Mouse (Mus musculus) CH12.LX (cell line): ENCODE measurements around the gene Mrtfa.

Experiments used
- CTCF ChIP-seq, 2 experiments: IDR thresholded peaks in 1 of 2; conservative IDR thresholded peaks in 1 of 2; 2 replicates each; pipeline ENCODE4 v1.5.1; 2011 to 2012; ENCODE audit warnings: low read depth in 2 of 2, low read length in 2 of 2, improper control_type of control experiment in 1 of 2, inconsistent platforms in 1 of 2, mild to moderate bottlenecking in 1 of 2, moderate library complexity in 1 of 2
- KAT2A ChIP-seq: IDR thresholded peaks from 2 replicates; pipeline ENCODE4 v1.6.1; 2012; ENCODE audit warnings: low read length, improper control_type of control experiment, inconsistent platforms; ENCODE audit not compliant: insufficient replicate concordance
- MEF2A ChIP-seq: IDR thresholded peaks from 2 replicates; pipeline ENCODE4 v1.6.1; 2014; ENCODE audit warnings: low read depth, mild to moderate bottlenecking, inconsistent platforms, low read length, improper control_type of control experiment, borderline replicate concordance
- MYC ChIP-seq: IDR thresholded peaks from 2 replicates; pipeline ENCODE4 v1.6.1; 2011; ENCODE audit warnings: low read depth, mild to moderate bottlenecking, improper control_type of control experiment, low read length

DNA sequence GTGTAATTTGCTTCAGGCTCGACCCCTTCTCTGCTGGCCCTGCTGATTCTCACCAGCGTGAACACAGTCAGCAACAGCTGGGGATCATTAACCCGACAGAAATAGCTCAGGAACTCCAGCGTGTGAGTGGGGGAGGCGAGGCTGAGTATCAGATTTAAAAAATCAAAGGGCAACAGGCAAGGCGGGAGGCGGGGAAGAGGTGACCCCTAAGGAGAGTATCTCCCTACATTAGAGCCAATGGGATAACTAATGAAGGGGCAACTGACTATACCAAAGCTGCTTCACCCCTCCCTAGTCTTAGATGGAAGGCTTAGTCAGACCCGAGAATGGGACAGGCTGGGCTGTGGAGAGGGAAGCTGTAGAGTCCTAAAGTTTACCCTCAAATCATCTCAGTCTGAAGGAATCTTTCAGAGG lies 128.4 kb downstream of the Mrtfa start:
- TF ChIP-seq MYC: no peak
- no peak for TF ChIP-seq KAT2A
- no peak for TF ChIP-seq MEF2A
- no peak for TF ChIP-seq CTCF (conservative IDR thresholded peaks at IDR 0.05 in 1 of 2, IDR thresholded peaks at IDR 0.05 in 1 of 2; ENCODE audit: low read depth in 2 of 2, low read length in 2 of 2)
